Mouse (Mus musculus) thymus, adult 2 months (tissue): ENCODE results near the gene Rap1b. TPM values are rescaled to one million over a fixed set of nuclear protein-coding genes. Genes with fewer than 3 reads are reported as not detected.
A peak's percentile ranks its signal among the peaks of the same experiment; 100 is the strongest.

Source experiments
- DNase-seq: peaks from one replicate; pipeline ENCODE4 v3.0.0; 2021
- H3K27ac ChIP-seq: fragments of 200-500 bp; 2 replicates; pipeline ENCODE4 v1.5.1; 2012; ENCODE audit warnings: low read length, control low read depth; ENCODE audit not compliant: control insufficient read depth, insufficient read depth
- H3K27me3 ChIP-seq: fragments of 200-500 bp; 2 replicates; pipeline ENCODE4 v1.6.1; 2012; ENCODE audit warnings: mild to moderate bottlenecking, low read length, moderate library complexity, mixed read lengths; ENCODE audit not compliant: control insufficient read depth, insufficient read depth
- H3K36me3 ChIP-seq: fragments of 200-500 bp; 2 replicates; pipeline ENCODE4 v1.6.1; 2012; ENCODE audit warnings: mild to moderate bottlenecking, low read length, moderate library complexity; ENCODE audit not compliant: control insufficient read depth, insufficient read depth
- H3K4me1 ChIP-seq: fragments of 200-500 bp; replicated peaks from 2 replicates; pipeline ENCODE4 v1.6.1; 2012; ENCODE audit warnings: low read length; ENCODE audit not compliant: control insufficient read depth, insufficient read depth
- H3K4me3 ChIP-seq: fragments of 200-500 bp; 2 replicates; pipeline ENCODE4 v1.5.1; 2012; ENCODE audit warnings: mild to moderate bottlenecking, low read length, control low read depth, moderate library complexity; ENCODE audit not compliant: control insufficient read depth, insufficient read depth
- CTCF ChIP-seq: fragments of 200-500 bp; IDR thresholded peaks from 2 replicates; pipeline ENCODE4 v1.5.1; 2012; ENCODE audit warnings: mild to moderate bottlenecking, control low read depth, low read length, moderate library complexity, borderline replicate concordance; ENCODE audit not compliant: control insufficient read depth, poor library complexity, insufficient read depth; ENCODE audit errors: extremely low read depth
- POLR2A ChIP-seq: fragments of 200-500 bp; IDR thresholded peaks from 2 replicates; pipeline ENCODE4 v1.6.1; 2012; ENCODE audit warnings: mild to moderate bottlenecking, low read length, control low read depth, moderate library complexity; ENCODE audit not compliant: control insufficient read depth, poor library complexity, insufficient read depth; ENCODE audit errors: extremely low read depth
- WGBS: fragments of 180-500 bp; shearing (Covaris S2); methylation state at CpG from one replicate; pipeline ENCODE4 v1.1.7; 2018; 5-methylcytosine and 5-hydroxymethylcytosine counted together
- polyA plus RNA-seq: library from polyadenylated mRNA; depleted of rRNA; stranded (reverse); fragments of >200 nt; gene quantifications from 2 replicates; pipeline ENCODE4 v1.2.3, GENCODE M21; 2012

The Rap1b gene
- polyA plus RNA-seq, 1 experiment, result 60.9 TPM

DNA sequence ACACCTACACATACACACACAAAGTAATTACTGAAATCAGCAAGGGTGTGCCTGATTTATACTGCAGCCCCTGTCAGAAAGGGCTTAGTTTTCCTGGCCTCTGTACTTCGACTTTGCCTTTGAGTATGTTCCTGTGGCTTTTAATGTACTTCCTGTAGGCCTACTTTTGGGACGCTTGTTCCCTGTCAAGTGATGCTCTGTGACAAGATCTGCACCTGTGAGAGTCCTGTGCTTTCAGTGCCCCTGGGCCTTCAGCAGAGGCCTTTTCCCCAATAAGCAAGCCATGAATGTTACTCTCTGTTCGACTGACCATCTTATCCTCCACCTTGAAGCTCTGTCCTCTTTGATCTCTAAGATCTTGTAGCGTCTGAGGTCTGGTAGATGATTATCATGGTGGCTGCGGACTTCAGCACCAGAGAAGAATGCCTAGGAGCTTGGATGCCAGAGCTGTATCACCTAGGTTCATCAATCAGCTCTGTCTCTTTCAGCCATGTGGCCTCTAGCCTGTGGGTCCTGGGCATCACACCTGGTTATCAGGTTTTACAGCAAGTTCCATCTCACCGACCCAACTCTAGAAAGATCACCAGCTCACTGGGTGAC is 47.3 kb downstream of the Rap1b start:
- H3K27ac ChIP-seq, result peak overlapping the region; percentile 90
- no peaks in the 10 kb centered on the region for H3K27me3 ChIP-seq
- H3K4me1 ChIP-seq, result peaks cover 20% of the 10 kb centered on the region
- WGBS, result 24% methylated on average over 6 of the region's 6 CpGs
- H3K36me3 ChIP-seq, result no peaks in the 10 kb centered on the region
- peak; percentile 48 for DNase-seq
- no peak overlapping the region for H3K4me3 ChIP-seq
- no peak for TF ChIP-seq CTCF
- TF ChIP-seq POLR2A, result no peak

- Histone ChIP-seq H3K27ac (peak overlapping the region; percentile 84), H3K36me3 (no peaks in the 10 kb centered on the region), H3K4me3 (no peak overlapping the region), H3K4me1 (peaks cover 22% of the 10 kb centered on the region), H3K27me3 (no peaks in the 10 kb centered on the region)
- no peak for TF ChIP-seq CTCF
- no peak for TF ChIP-seq POLR2A
- no peak for DNase-seq
- 84% methylated on average over 7 of the region's 7 CpGs for WGBS
Measured at GRCm38 (mm10) chr10:117797684-117798083, 48.2 kb downstream of the Rap1b start.

- TF ChIP-seq POLR2A, result no peak
- TF ChIP-seq CTCF, result no peak
- Histone ChIP-seq H3K27ac (no peak overlapping the region), H3K4me1 (peaks cover 22% of the 10 kb centered on the region), H3K4me3 (no peak overlapping the region), H3K36me3 (no peaks in the 10 kb centered on the region), H3K27me3 (no peaks in the 10 kb centered on the region)
- DNase-seq, result no peak
- 87% methylated on average over 12 of the region's 12 CpGs for WGBS
Measured at GRCm38 (mm10) chr10:117797106-117797505, 48.7 kb downstream of the Rap1b start.

GRCm38 (mm10) chr10:117796181-117796580 is 49.7 kb downstream of the Rap1b start:
- no peak for TF ChIP-seq CTCF
- TF ChIP-seq POLR2A, result no peak
- 98% methylated on average over 7 of the region's 7 CpGs for WGBS
- Histone ChIP-seq H3K4me3 (no peak overlapping the region), H3K36me3 (no peaks in the 10 kb centered on the region), H3K27ac (no peak overlapping the region), H3K27me3 (no peaks in the 10 kb centered on the region), H3K4me1 (peaks cover 24% of the 10 kb centered on the region)
- DNase-seq, result peak; percentile 37

DNA sequence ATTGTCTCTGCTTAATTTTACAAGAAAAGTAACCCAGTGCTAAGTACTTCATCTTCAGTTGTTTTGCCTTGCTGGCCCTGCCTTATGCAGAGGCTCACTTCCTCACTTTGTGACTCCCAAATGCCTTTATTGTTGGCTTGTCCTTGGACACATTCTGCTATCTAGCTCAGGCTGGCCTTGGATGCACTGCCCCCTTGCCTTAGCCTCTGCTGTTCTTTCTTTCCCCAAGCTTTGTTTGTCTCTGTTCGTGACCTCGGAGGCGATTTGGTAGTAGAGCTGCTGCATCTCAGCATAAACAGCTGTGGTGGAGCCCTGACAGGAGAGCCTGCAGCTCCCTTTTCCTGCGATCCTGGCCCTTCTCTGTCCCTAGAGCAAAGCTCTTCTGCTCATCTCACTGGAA is 50.6 kb downstream of the Rap1b start:
- Histone ChIP-seq H3K4me3 (no peak overlapping the region), H3K4me1 (peaks cover 24% of the 10 kb centered on the region), H3K27me3 (no peaks in the 10 kb centered on the region), H3K27ac (no peak overlapping the region), H3K36me3 (no peaks in the 10 kb centered on the region)
- no peak for DNase-seq
- TF ChIP-seq CTCF (no peak), POLR2A (no peak)
- 89% methylated on average over 4 of the region's 4 CpGs for WGBS

- Histone ChIP-seq H3K36me3 (no peaks in the 10 kb centered on the region), H3K27ac (no peak overlapping the region; the same call in 1 of the 2 replicates), H3K27me3 (no peaks in the 10 kb centered on the region), H3K4me3 (no peak overlapping the region), H3K4me1 (peaks cover 18% of the 10 kb centered on the region)
- no peak for TF ChIP-seq POLR2A
- no peak for TF ChIP-seq CTCF
- WGBS, result 75% methylated on average over 11 of the region's 11 CpGs
- no peak for DNase-seq
Measured at GRCm38 (mm10) chr10:117793436-117794030, 52.3 kb downstream of the Rap1b start.
